Mouse (Mus musculus) thymus, adult 18-20 months (tissue): ENCODE measurements at regions not wholly inside any gene's neighbourhood (a gene's known extent, or its start where the extent isn't known, plus 50 kb on each side); places are given as distances from the start of the nearest gene placed in this dataset.
A peak's percentile ranks its signal among the peaks of the same experiment; 100 is the strongest.

Source experiments
- DNase-seq, 2 experiments: peaks; one replicate each; pipeline ENCODE4 v3.0.0; 2022; ENCODE audit warnings: mixed read lengths in 2 of 2

DNA sequence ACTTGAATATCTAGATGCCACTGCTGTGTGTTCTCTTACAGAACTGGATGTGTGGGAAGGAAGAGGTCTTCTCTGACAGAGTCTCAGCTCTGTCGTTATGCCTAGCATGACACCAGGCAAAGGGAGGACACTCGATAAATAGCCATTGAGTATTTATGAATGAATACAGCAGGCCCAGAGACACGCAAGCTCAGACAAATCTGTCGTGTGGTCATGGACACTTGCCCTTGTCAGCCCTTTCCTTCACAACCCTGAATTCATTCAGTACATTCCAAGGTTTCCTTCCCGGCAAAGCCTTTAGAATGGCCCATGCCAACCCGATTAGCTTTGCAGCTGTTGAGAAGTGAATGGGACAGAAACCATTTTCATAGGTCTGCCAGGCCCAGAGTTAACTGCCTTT lies 176.1 kb upstream of the 1700066M21Rik start:
- DNase-seq = no peak

DNA sequence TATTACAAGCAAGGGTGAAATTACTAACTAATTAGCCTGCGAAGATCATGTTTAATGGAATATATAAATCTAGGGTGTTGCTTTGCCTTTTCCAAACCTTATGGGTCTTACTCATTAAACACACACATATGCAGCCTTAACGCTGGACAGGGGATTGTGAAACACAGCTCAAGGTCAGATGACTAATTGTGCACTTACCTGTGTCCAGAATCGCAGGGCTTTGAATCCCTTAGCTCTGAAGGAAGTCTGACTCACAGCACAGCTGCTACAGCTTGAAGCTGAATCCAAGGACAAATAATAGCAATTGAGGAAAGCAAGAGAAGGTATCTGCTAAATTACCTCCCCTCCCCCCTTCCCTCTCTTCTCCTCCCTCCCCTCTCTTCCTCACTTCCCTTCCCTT lies 173.1 kb upstream of the 1700066M21Rik start:
- DNase-seq = no peak

- peak in 1 of 2 experiments; percentile 9 for DNase-seq
Observed at GRCm38 (mm10) chr1:57205198-57205987, 172.0 kb upstream of the 1700066M21Rik start.

DNA sequence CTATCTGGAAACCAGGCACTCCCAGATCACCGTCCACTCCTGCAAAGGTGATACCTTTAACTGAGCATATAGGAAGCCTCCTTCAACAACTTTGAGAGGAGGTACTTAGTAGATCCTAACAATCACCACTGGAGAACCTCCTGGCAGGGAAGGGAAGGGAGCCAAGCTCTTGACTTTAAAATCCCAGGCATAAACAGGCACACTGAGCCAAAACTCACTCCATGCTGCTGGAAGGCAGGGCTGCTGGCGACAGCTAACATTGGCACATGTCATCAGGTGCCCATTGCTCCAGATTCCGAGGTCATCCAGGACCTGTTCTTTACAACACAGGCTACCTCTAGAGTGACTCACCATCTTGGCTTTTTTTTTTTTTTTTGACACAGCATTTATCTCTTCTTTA lies 170.9 kb upstream of the 1700066M21Rik start:
- DNase-seq = no peak

GRCm38 (mm10) chr1:57206944-57207343 lies 170.5 kb upstream of the 1700066M21Rik start:
- no peak for DNase-seq

DNA sequence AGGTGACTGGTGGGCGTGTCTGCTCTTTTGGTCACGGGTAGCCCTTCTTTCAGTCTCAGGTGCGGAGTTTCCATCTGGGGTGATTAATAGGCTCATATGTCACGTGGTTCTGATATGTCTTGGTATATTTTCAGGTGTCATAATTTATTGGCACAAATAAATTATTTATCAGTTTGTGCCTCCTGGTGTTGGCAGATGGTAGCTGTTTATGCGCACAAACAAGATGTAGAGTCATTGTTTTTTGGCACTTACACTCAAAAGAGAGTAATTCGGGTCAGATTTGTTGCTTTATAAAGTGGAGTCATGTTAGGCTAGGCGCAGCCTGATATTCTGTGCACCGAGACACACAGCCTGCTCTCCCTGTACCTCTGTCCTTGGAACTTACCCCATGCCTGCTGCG lies 169.0 kb upstream of the 1700066M21Rik start:
- DNase-seq = no peak

DNA sequence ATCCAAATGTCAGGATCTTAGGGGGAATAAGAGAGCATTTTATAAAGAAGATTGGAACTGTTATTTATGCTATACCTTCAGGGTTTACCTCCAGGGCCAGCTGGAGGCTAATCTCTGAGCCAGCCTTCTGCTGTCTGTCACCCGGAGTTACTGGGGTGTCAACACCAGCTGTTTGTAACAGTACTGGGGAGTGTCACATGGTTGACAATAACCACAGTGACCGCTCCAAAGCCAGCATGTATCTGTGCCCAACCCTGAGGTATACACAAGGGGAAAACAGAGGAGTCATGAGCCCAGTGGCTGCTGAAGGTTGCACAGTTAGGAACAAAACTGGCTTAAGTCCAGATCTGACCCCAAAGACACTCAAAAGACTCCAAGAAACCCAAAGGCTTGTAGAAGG lies 168.1 kb upstream of the 1700066M21Rik start:
- no peak for DNase-seq

GRCm38 (mm10) chr1:57211046-57211445 lies 166.4 kb upstream of the 1700066M21Rik start:
- no peak for DNase-seq

DNA sequence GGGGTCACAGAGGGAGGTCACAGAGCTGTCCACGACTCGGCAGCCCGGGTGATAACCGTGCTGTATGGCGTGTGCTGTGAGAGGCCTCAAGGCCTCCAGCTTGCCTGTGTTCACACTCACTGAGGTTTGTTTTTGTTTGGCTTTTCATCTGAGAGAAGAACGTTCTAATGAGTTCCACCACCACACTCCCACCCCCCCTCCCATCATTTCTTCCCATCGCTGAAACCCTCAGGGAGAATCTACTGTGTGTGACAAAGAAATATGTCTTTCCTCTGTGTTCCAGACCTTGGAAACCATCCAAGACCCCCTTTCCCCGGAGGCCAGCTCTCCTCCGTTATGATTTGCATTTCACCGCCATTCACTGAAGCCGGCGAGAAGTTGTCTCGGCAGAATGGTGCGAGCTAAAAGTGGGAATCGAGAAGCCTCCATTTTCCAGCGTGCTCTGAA lies 164.0 kb upstream of the 1700066M21Rik start:
- no peak for DNase-seq

GRCm38 (mm10) chr1:57214266-57214665 lies 163.2 kb upstream of the 1700066M21Rik start:
- DNase-seq = no peak

- no peak for DNase-seq
Observed at GRCm38 (mm10) chr1:57217656-57218055, 159.8 kb upstream of the 1700066M21Rik start.

DNA sequence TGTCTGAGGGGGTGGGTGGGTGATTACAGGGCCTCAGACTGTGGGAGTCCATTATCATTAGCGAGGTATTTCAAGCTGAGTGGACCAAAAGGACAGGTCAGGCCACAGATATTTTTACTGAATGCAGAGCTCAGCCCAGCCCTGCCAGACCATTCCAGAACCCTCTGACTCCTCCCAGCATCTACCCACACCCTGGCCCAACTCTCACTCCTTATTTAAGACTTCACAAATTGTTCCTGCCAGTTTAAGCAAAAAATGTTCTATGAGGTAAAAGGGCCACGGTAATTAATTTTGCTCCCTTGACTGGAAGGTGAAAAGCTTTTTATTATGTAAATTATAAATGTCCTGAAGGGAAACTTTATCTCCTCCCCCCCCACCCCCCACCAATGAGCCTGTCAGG lies 159.3 kb upstream of the 1700066M21Rik start:
- DNase-seq = no peak

- DNase-seq = no peak
Observed at GRCm38 (mm10) chr1:57218616-57219015, 158.8 kb upstream of the 1700066M21Rik start.

DNA sequence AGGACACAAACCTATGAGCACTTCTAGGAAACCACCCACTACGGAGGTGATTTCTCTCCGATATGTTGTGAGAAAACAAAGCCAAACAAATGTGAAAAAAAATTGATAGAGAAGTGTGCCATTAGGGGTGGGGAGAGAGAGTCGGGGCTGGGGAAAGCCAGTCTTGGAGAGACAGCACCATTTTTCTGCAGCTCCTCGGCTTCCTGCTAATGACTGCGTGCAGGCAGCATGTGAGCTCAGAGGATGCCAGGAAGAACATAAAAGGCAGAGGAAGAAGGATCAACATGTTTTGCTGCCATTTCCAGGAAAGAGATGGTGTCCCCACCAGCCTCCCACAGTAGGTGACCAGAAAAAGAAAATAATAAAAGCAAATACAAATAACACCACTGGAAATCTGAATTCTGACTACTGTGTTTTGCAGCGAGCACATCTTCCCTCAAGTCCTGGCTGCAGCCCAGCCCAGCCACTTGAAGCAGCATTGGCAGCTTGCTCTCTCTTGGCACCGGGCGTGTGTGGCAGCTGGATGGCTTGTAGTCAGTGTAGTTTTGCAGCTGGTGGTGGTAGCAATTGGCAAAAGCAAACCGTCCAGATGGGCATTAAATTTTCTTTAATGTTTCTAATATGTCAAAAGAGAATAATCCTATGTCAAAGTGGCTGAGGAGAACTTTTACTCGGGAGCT lies 152.9 kb upstream of the 1700066M21Rik start:
- DNase-seq = no peak

GRCm38 (mm10) chr1:57243607-57244408 lies 133.6 kb upstream of the 1700066M21Rik start:
- no peak for DNase-seq

DNA sequence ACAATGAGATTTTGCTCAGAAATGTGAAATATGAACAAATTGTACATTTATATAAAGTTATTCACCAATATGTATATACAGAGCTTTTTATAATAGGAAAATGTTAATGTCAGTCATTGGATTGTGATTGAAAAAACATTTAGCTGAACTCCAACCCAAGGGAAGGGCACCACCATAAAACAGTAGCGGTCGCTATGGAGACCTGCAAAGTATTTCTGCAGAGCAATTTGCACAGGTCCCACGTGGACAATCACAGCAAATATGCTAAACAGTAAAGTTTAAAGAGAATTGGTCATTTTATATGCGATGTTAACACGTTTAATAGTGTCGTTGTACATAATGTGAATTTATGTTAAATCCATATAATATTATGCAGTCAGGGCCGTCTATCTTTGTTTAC lies 117.8 kb upstream of the 1700066M21Rik start:
- no peak for DNase-seq

DNA sequence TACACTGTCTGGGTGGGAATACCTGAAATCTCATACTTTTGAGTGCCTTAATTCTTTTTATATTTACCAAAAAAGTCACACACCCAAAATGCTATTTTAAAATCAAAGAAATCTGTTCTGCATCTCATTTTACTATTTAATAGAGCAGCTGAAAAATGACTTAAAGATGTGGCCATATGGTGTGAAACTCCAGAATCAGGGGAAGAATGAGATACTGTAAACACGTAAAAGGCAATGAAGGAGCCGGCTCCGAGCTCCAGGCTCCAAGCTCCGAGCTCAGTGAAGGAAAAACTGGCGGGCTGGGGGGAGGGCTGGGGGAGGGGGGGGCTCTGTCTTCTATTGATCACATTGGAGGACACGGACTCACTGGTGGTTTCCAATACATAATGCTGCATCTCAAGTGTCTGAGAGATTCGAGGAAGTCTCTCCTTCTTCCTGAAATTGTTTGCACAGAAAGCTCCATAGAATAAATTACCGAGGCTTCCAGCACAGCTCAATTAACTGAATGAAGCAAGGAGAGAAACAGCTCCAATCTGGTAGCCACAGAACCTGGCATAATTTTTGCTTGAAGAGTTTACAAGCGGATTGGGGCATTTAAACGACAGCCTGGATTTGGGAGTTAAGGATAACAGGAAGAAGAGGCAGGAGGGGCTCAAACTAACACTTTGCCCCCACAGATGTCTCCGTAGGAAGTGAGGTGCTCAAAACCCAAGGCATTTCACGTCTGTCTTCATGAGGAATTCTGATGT lies 112.2 kb upstream of the 1700066M21Rik start:
- DNase-seq = no peak

- no peak for DNase-seq
Observed at GRCm38 (mm10) chr1:57266695-57267094, 110.7 kb upstream of the 1700066M21Rik start.

DNA sequence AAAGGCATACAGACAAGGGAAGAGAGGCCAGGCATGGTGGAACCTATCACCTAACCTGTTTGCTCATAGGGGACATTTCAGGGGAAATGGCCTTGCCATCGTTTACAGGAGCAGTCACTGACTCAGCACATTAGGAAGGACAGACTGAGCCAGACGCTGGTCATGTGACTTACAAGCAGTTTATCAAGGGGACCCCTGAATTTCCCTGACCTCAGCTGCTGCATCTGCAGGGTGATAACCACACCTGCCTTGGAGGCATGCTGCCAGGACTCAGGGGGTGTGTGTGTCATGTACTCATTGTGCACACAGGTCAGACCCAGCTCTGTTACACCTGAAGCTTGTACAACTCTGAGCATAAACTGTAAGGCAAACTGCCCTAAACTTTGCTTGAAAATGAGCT lies 109.6 kb upstream of the 1700066M21Rik start:
- no peak for DNase-seq

GRCm38 (mm10) chr1:57269679-57270354 lies 107.6 kb upstream of the 1700066M21Rik start:
- no peak for DNase-seq

- DNase-seq = no peak
Observed at GRCm38 (mm10) chr1:57272593-57272992, 104.8 kb upstream of the 1700066M21Rik start.

DNA sequence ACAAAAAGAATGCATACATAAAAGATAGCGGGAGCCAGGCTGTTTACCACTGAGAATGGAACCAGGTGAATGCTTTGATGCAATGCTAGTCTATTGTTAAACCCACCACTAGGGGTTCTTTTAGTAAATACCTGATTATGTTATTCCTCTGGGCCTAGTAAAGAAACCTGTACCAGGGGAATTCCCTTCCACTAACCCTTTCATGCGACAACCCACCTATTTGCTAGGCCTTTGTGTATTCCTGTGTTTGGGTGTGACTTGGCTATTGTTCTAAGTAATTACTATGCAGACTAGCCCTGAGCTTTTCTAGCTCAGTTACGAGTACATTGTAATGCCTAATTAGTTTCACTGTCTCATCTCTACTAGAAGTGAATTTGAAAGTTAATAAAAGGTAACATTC lies 95.9 kb upstream of the 1700066M21Rik start:
- DNase-seq = no peak
